Mouse (Mus musculus): ENCODE measurements around the gene Fam213b. TPM values are rescaled to one million over a fixed set of nuclear protein-coding genes. Genes with fewer than 3 reads are reported as not detected.

Gene Fam213b
- polyA plus RNA-seq, 1 experiment from 2014 or later = 57.1 TPM

- ATAC-seq (ENCODE audit: low FRiP score) = no peak
- Histone ChIP-seq H3K4me3 (replicated peaks; ENCODE audit: low read length) (no peak overlapping the region), H3K27ac (no peak overlapping the region), H3K4me1 (replicated peaks; ENCODE audit: control insufficient read depth, insufficient read depth, low read length) (no peaks in the 10 kb centered on the region), H3K4me2 (replicated peaks) (no peak overlapping the region), H3K9ac (no peak overlapping the region), H3K27me3 (ENCODE audit: control insufficient read depth, insufficient read depth, low read length) (no peaks in the 10 kb centered on the region), H3K36me3 (replicated peaks; ENCODE audit: control insufficient read depth, insufficient read depth) (no peaks in the 10 kb centered on the region), H3K9me3 (ENCODE audit: control insufficient read depth, low read length) (no peaks in the 10 kb centered on the region)
- no peak for DNase-seq (ENCODE audit: low spot score)
- WGBS = 78% methylated on average over 1 of the region's 1 CpGs
Measured at GRCm38 (mm10) chr4:154937746-154938145, 38.8 kb upstream of the Fam213b start.

GRCm38 (mm10) chr4:154936542-154937255 is 37.8 kb upstream of the Fam213b start:
- WGBS = 57% methylated on average over 8 of the region's 8 CpGs

GRCm38 (mm10) chr4:154935788-154936187 is 36.9 kb upstream of the Fam213b start:
- no peak overlapping the region for H3K4me2 ChIP-seq (replicated peaks)
- no peak overlapping the region for H3K4me3 ChIP-seq (replicated peaks; ENCODE audit: low read length)
- H3K27ac ChIP-seq = no peak overlapping the region
- DNase-seq (ENCODE audit: low spot score) (no peak), ATAC-seq (ENCODE audit: low FRiP score) (no peak)
- no peaks in the 10 kb centered on the region for H3K36me3 ChIP-seq (replicated peaks; ENCODE audit: control insufficient read depth, insufficient read depth)
- no peaks in the 10 kb centered on the region for H3K27me3 ChIP-seq (ENCODE audit: control insufficient read depth, insufficient read depth, low read length)
- H3K4me1 ChIP-seq (replicated peaks; ENCODE audit: control insufficient read depth, insufficient read depth, low read length) = no peaks in the 10 kb centered on the region
- no peak overlapping the region for H3K9ac ChIP-seq
- H3K9me3 ChIP-seq (ENCODE audit: control insufficient read depth, low read length) = no peaks in the 10 kb centered on the region
- WGBS = 76% methylated on average over 7 of the region's 7 CpGs

More at GRCm38 (mm10) chr4:154936542-154937255, 37.8 kb upstream of the Fam213b start:
- Histone ChIP-seq H3K9me3 (ENCODE audit: control insufficient read depth, low read length) (no peaks in the 10 kb centered on the region), H3K4me3 (replicated peaks; ENCODE audit: low read length) (no peak overlapping the region), H3K9ac (no peak overlapping the region), H3K27ac (no peak overlapping the region), H3K4me2 (replicated peaks) (no peak overlapping the region), H3K36me3 (replicated peaks; ENCODE audit: control insufficient read depth, insufficient read depth) (no peaks in the 10 kb centered on the region), H3K27me3 (ENCODE audit: control insufficient read depth, insufficient read depth, low read length) (no peaks in the 10 kb centered on the region), H3K4me1 (replicated peaks; ENCODE audit: control insufficient read depth, insufficient read depth, low read length) (no peaks in the 10 kb centered on the region)
- ATAC-seq (ENCODE audit: low FRiP score) (no peak), DNase-seq (ENCODE audit: low spot score) (no peak)

GRCm38 (mm10) chr4:154934800-154935199 is 35.9 kb upstream of the Fam213b start:
- Histone ChIP-seq H3K27ac (no peak overlapping the region), H3K9me3 (ENCODE audit: control insufficient read depth, low read length) (no peaks in the 10 kb centered on the region), H3K4me3 (replicated peaks; ENCODE audit: low read length) (no peak overlapping the region), H3K9ac (no peak overlapping the region), H3K27me3 (ENCODE audit: control insufficient read depth, insufficient read depth, low read length) (no peaks in the 10 kb centered on the region), H3K36me3 (replicated peaks; ENCODE audit: control insufficient read depth, insufficient read depth) (no peaks in the 10 kb centered on the region), H3K4me1 (replicated peaks; ENCODE audit: control insufficient read depth, insufficient read depth, low read length) (no peaks in the 10 kb centered on the region), H3K4me2 (replicated peaks) (no peak overlapping the region)
- ATAC-seq (ENCODE audit: low FRiP score) (no peak), DNase-seq (ENCODE audit: low spot score) (no peak)
- 96% methylated on average over 2 of the region's 2 CpGs for WGBS

GRCm38 (mm10) chr4:154933306-154933907 is 34.5 kb upstream of the Fam213b start:
- no peak for ATAC-seq (ENCODE audit: low FRiP score)
- Histone ChIP-seq H3K27me3 (ENCODE audit: control insufficient read depth, insufficient read depth, low read length) (no peaks in the 10 kb centered on the region), H3K27ac (no peak overlapping the region), H3K36me3 (replicated peaks; ENCODE audit: control insufficient read depth, insufficient read depth) (no peaks in the 10 kb centered on the region), H3K4me2 (replicated peaks) (no peak overlapping the region), H3K9ac (no peak overlapping the region), H3K4me3 (replicated peaks; ENCODE audit: low read length) (no peak overlapping the region), H3K9me3 (ENCODE audit: control insufficient read depth, low read length) (no peaks in the 10 kb centered on the region), H3K4me1 (replicated peaks; ENCODE audit: control insufficient read depth, insufficient read depth, low read length) (no peaks in the 10 kb centered on the region)
- DNase-seq (ENCODE audit: low spot score) = no peak
- WGBS = 64% methylated on average over 13 of the region's 13 CpGs

- no peak for ATAC-seq (ENCODE audit: low FRiP score)
- no peak overlapping the region for H3K4me3 ChIP-seq (replicated peaks; ENCODE audit: low read length)
- H3K4me1 ChIP-seq (replicated peaks; ENCODE audit: control insufficient read depth, insufficient read depth, low read length) = no peaks in the 10 kb centered on the region
- no peaks in the 10 kb centered on the region for H3K36me3 ChIP-seq (replicated peaks; ENCODE audit: control insufficient read depth, insufficient read depth)
- H3K27ac ChIP-seq = no peak overlapping the region
- H3K9ac ChIP-seq = no peak overlapping the region
- no peak overlapping the region for H3K4me2 ChIP-seq (replicated peaks)
- H3K9me3 ChIP-seq (ENCODE audit: control insufficient read depth, low read length) = no peaks in the 10 kb centered on the region
- DNase-seq (ENCODE audit: low spot score) = no peak
- no peaks in the 10 kb centered on the region for H3K27me3 ChIP-seq (ENCODE audit: control insufficient read depth, insufficient read depth, low read length)
- WGBS = 79% methylated on average over 12 of the region's 12 CpGs
Measured at GRCm38 (mm10) chr4:154929088-154929660, 30.2 kb upstream of the Fam213b start.

GRCm38 (mm10) chr4:154928395-154929087 is 29.6 kb upstream of the Fam213b start, which contains the start of gene Tnfrsf14:
Gene Tnfrsf14, minus strand, starts transcription at chr4:154928563.
- H3K4me2 ChIP-seq (replicated peaks) = no peak within 1 kb of the TSS

GRCm38 (mm10) chr4:154927899-154928337 is 29.0 kb upstream of the Fam213b start:
- no peaks in the 10 kb centered on the region for H3K4me1 ChIP-seq (replicated peaks; ENCODE audit: control insufficient read depth, insufficient read depth, low read length)
- DNase-seq (ENCODE audit: low spot score) = no peak
- 68% methylated on average over 5 of the region's 5 CpGs for WGBS
- no peaks in the 10 kb centered on the region for H3K27me3 ChIP-seq (ENCODE audit: control insufficient read depth, insufficient read depth, low read length)
- H3K4me3 ChIP-seq (replicated peaks; ENCODE audit: low read length) = no peak overlapping the region
- no peaks in the 10 kb centered on the region for H3K9me3 ChIP-seq (ENCODE audit: control insufficient read depth, low read length)
- H3K4me2 ChIP-seq (replicated peaks) = no peak overlapping the region
- no peaks in the 10 kb centered on the region for H3K36me3 ChIP-seq (replicated peaks; ENCODE audit: control insufficient read depth, insufficient read depth)
- no peak overlapping the region for H3K27ac ChIP-seq
- ATAC-seq (ENCODE audit: low FRiP score) = no peak
- H3K9ac ChIP-seq = no peak overlapping the region

More at GRCm38 (mm10) chr4:154928395-154929087, 29.6 kb upstream of the Fam213b start, which contains the start of gene Tnfrsf14:
- no peaks in the 10 kb centered on the region for H3K9me3 ChIP-seq (ENCODE audit: control insufficient read depth, low read length)
- H3K4me3 ChIP-seq (replicated peaks; ENCODE audit: low read length) = no peak within 1 kb of the TSS
- H3K27ac ChIP-seq = no peak within 1 kb of the TSS
- H3K9ac ChIP-seq = no peak within 1 kb of the TSS
- no peaks in the 10 kb centered on the region for H3K27me3 ChIP-seq (ENCODE audit: control insufficient read depth, insufficient read depth, low read length)
- DNase-seq (ENCODE audit: low spot score) (no peak), ATAC-seq (ENCODE audit: low FRiP score) (no peak)
- H3K36me3 ChIP-seq (replicated peaks; ENCODE audit: control insufficient read depth, insufficient read depth) = no peaks in the 10 kb centered on the region
- 50% methylated on average over 12 of the region's 12 CpGs for WGBS
- H3K4me1 ChIP-seq (replicated peaks; ENCODE audit: control insufficient read depth, insufficient read depth, low read length) = no peaks in the 10 kb centered on the region

All from hindbrain, embryonic 14.5 days (tissue).